Mouse (Mus musculus) myocyte (in vitro differentiated cells): ENCODE measurements around the gene Cbarp. TPM values are rescaled to one million over a fixed set of nuclear protein-coding genes. Genes with fewer than 3 reads are reported as not detected.

Experiments
- H3K27me3 ChIP-seq: one replicate; pipeline ENCODE4 v1.6.1; 2011; ENCODE audit not compliant: control insufficient read depth, insufficient read depth, insufficient read length
- H3K36me3 ChIP-seq: one replicate; pipeline ENCODE4 v1.6.1; 2011; ENCODE audit not compliant: control insufficient read depth, insufficient read depth
- H3K4me2 ChIP-seq: one replicate; pipeline ENCODE4 v1.6.1; 2011; ENCODE audit warnings: low read depth, control low read depth
- H3K4me3 ChIP-seq: one replicate; pipeline ENCODE4 v1.5.1; 2011; ENCODE audit warnings: mild to moderate bottlenecking, control low read depth, moderate library complexity
- H3K79me2 ChIP-seq: one replicate; pipeline ENCODE4 v1.6.1; 2011; ENCODE audit not compliant: control insufficient read depth, insufficient read depth
- H3ac ChIP-seq: one replicate; pipeline ENCODE4 v1.6.1; 2011; ENCODE audit not compliant: control insufficient read depth, insufficient read length
- CEBPB ChIP-seq: IDR thresholded peaks from 2 replicates; pipeline ENCODE4 v1.6.1; 2011; ENCODE audit warnings: mild to moderate bottlenecking, moderate library complexity; ENCODE audit not compliant: poor library complexity, insufficient read depth, severe bottlenecking
- E2F4 ChIP-seq: IDR thresholded peaks from one replicate; pipeline ENCODE4 v1.6.1; 2011; ENCODE audit warnings: mild to moderate bottlenecking, control low read depth, moderate library complexity; ENCODE audit not compliant: insufficient read depth
- MAX ChIP-seq: IDR thresholded peaks from one replicate; pipeline ENCODE4 v1.6.1; 2011; ENCODE audit warnings: low read depth, mild to moderate bottlenecking, control low read depth
- MYOD1 ChIP-seq, 3 experiments: IDR thresholded peaks; one replicate each; pipeline ENCODE4 v1.6.1; 2011; ENCODE audit warnings: control low read depth in 2 of 3, low read depth in 2 of 3, mild to moderate bottlenecking in 2 of 3, moderate library complexity in 1 of 3; ENCODE audit not compliant: insufficient read length in 2 of 3, control insufficient read depth in 1 of 3
- MYOG ChIP-seq, 3 experiments: IDR thresholded peaks; one replicate each; pipeline ENCODE4 v1.6.1; 2011; ENCODE audit warnings: control low read depth in 2 of 3, low read depth in 2 of 3, mild to moderate bottlenecking in 2 of 3; ENCODE audit not compliant: insufficient read length in 2 of 3, control insufficient read depth in 1 of 3, insufficient read depth in 1 of 3
- POLR2A ChIP-seq: IDR thresholded peaks from one replicate; pipeline ENCODE4 v1.6.1; 2011; ENCODE audit warnings: low read depth, mild to moderate bottlenecking, control low read depth, moderate library complexity; ENCODE audit not compliant: insufficient read length
- POLR2AphosphoS2 ChIP-seq: IDR thresholded peaks from one replicate; pipeline ENCODE4 v1.6.1; 2011; ENCODE audit warnings: low read depth, control low read depth; ENCODE audit not compliant: insufficient read length
- REST ChIP-seq: IDR thresholded peaks from one replicate; pipeline ENCODE4 v1.6.1; 2011; ENCODE audit warnings: mild to moderate bottlenecking, control low read depth, moderate library complexity; ENCODE audit not compliant: insufficient read depth, insufficient read length
- SRF ChIP-seq: IDR thresholded peaks from one replicate; pipeline ENCODE4 v1.6.1; 2011; ENCODE audit warnings: low read depth; ENCODE audit not compliant: control insufficient read depth, insufficient read length
- TCF12 ChIP-seq: IDR thresholded peaks from one replicate; pipeline ENCODE4 v1.6.1; 2011; ENCODE audit warnings: mild to moderate bottlenecking, control low read depth; ENCODE audit not compliant: poor library complexity, insufficient read depth, severe bottlenecking
- TCF3 ChIP-seq: IDR thresholded peaks from one replicate; pipeline ENCODE4 v1.6.1; 2011; ENCODE audit warnings: low read depth, control low read depth; ENCODE audit not compliant: insufficient read length
- USF1 ChIP-seq: IDR thresholded peaks from one replicate; pipeline ENCODE4 v1.6.1; 2011; ENCODE audit warnings: low read depth, mild to moderate bottlenecking, control low read depth, moderate library complexity
- polyA plus RNA-seq: library from polyadenylated mRNA; unstranded; fragments of >200 nt; fragmentation: generic; extraction: Trizol; gene quantifications from one replicate; pipeline ENCODE4 v1.2.1, GENCODE M21; 2012; ENCODE audit warnings: missing spikeins

Gene Cbarp
- polyA plus RNA-seq, result 10.0 TPM

GRCm38 (mm10) chr10:80140666-80141035 lies at the start of gene Cbarp:
TSS of gene Cbarp (minus strand) at chr10:80140835.
- Histone ChIP-seq H3K27me3 (no peaks in the 10 kb centered on the region), H3ac (no peak within 1 kb of the TSS), H3K79me2 (peaks cover 31% of the 10 kb centered on the region), H3K4me2 (peak within 1 kb of the TSS; percentile 91), H3K4me3 (peak within 1 kb of the TSS; percentile 63), H3K36me3 (peaks cover 15% of the 10 kb centered on the region)
- TF ChIP-seq SRF (no peak), TCF3 (no peak), MAX (no peak), TCF12 (no peak), REST (no peak), MYOG (IDR thresholded peaks at IDR 0.05; ENCODE audit: control insufficient read depth in 1 of 3, insufficient read depth in 1 of 3, insufficient read length in 2 of 3, low read depth in 2 of 3) (no peak)

GRCm38 (mm10) chr10:80189999-80190398 lies 49.4 kb upstream of the Cbarp start:
- Histone ChIP-seq H3K79me2 (no peaks in the 10 kb centered on the region), H3K27me3 (peaks cover 11% of the 10 kb centered on the region), H3ac (no peak overlapping the region), H3K36me3 (no peaks in the 10 kb centered on the region), H3K4me2 (no peak overlapping the region), H3K4me3 (no peak overlapping the region)
- TF ChIP-seq USF1, result no peak
- TF ChIP-seq MAX, result no peak
- TF ChIP-seq POLR2AphosphoS2, result no peak
- no peak for TF ChIP-seq TCF12
- TF ChIP-seq POLR2A, result no peak
- no peak for TF ChIP-seq E2F4
- no peak for TF ChIP-seq TCF3
- no peak for TF ChIP-seq MYOG (IDR thresholded peaks at IDR 0.05; ENCODE audit: control insufficient read depth in 1 of 3, insufficient read depth in 1 of 3, insufficient read length in 2 of 3, low read depth in 2 of 3)
- no peak for TF ChIP-seq MYOD1 (IDR thresholded peaks at IDR 0.05; ENCODE audit: control insufficient read depth in 1 of 3, insufficient read length in 2 of 3, low read depth in 2 of 3)
- no peak for TF ChIP-seq SRF
- no peak for TF ChIP-seq CEBPB
- TF ChIP-seq REST, result no peak

- H3K4me2 ChIP-seq, result no peak overlapping the region
- no peak overlapping the region for H3K4me3 ChIP-seq
- no peak overlapping the region for H3ac ChIP-seq
- no peaks in the 10 kb centered on the region for H3K79me2 ChIP-seq
- H3K27me3 ChIP-seq, result peaks cover 11% of the 10 kb centered on the region
- H3K36me3 ChIP-seq, result no peaks in the 10 kb centered on the region
- TF ChIP-seq MYOD1 (IDR thresholded peaks at IDR 0.05; ENCODE audit: control insufficient read depth in 1 of 3, insufficient read length in 2 of 3, low read depth in 2 of 3) (no peak), TCF12 (no peak), POLR2A (no peak), MAX (no peak), CEBPB (no peak), E2F4 (no peak), MYOG (IDR thresholded peaks at IDR 0.05; ENCODE audit: control insufficient read depth in 1 of 3, insufficient read depth in 1 of 3, insufficient read length in 2 of 3, low read depth in 2 of 3) (no peak), POLR2AphosphoS2 (no peak), USF1 (no peak), TCF3 (no peak), REST (no peak), SRF (no peak)
Observed at GRCm38 (mm10) chr10:80188453-80189024, 47.9 kb upstream of the Cbarp start.

GRCm38 (mm10) chr10:80187739-80188138 lies 47.1 kb upstream of the Cbarp start:
- Histone ChIP-seq H3K79me2 (no peaks in the 10 kb centered on the region), H3ac (no peak overlapping the region), H3K27me3 (peaks cover 11% of the 10 kb centered on the region), H3K4me3 (no peak overlapping the region), H3K4me2 (no peak overlapping the region), H3K36me3 (no peaks in the 10 kb centered on the region)
- no peak for TF ChIP-seq POLR2AphosphoS2
- no peak for TF ChIP-seq POLR2A
- no peak for TF ChIP-seq REST
- TF ChIP-seq TCF3, result no peak
- TF ChIP-seq TCF12, result no peak
- no peak for TF ChIP-seq MYOG (IDR thresholded peaks at IDR 0.05; ENCODE audit: control insufficient read depth in 1 of 3, insufficient read depth in 1 of 3, insufficient read length in 2 of 3, low read depth in 2 of 3)
- TF ChIP-seq CEBPB, result no peak
- TF ChIP-seq MYOD1 (IDR thresholded peaks at IDR 0.05; ENCODE audit: control insufficient read depth in 1 of 3, insufficient read length in 2 of 3, low read depth in 2 of 3), result no peak

- Histone ChIP-seq H3ac (no peak overlapping the region), H3K36me3 (no peaks in the 10 kb centered on the region), H3K4me2 (no peak overlapping the region), H3K27me3 (peaks cover 11% of the 10 kb centered on the region), H3K79me2 (no peaks in the 10 kb centered on the region), H3K4me3 (no peak overlapping the region)
- TF ChIP-seq MAX (no peak), POLR2AphosphoS2 (no peak), REST (no peak), TCF3 (no peak), MYOG (IDR thresholded peaks at IDR 0.05; ENCODE audit: control insufficient read depth in 1 of 3, insufficient read depth in 1 of 3, insufficient read length in 2 of 3, low read depth in 2 of 3) (no peak), SRF (no peak), MYOD1 (IDR thresholded peaks at IDR 0.05; ENCODE audit: control insufficient read depth in 1 of 3, insufficient read length in 2 of 3, low read depth in 2 of 3) (no peak), CEBPB (no peak), USF1 (no peak), TCF12 (no peak), POLR2A (no peak)
Observed at GRCm38 (mm10) chr10:80186649-80187048, 46.0 kb upstream of the Cbarp start.
